Mouse (Mus musculus): ENCODE results near the gene Rreb1. TPM values are rescaled to one million over a fixed set of nuclear protein-coding genes. Genes with fewer than 3 reads are reported as not detected.
A peak's percentile ranks its signal among the peaks of the same experiment; 100 is the strongest.
"Not testable (repeated sequence)": the region's sequence is repeated elsewhere in the genome, so short reads cannot be mapped to it uniquely, and the experiment has no call there.

Gene Rreb1
- polyA plus RNA-seq, 1 experiment from 2014 or later, result 4.5 TPM

GRCm38 (mm10) chr13:37835811-37836210, 57.6 kb downstream of the Rreb1 start:
- H3K27ac ChIP-seq (replicated peaks); H3K9me3 ChIP-seq (replicated peaks); H3K36me3 ChIP-seq; H3K4me3 ChIP-seq; DNase-seq (ENCODE audit: low spot score): not testable (repeated sequence)
- Histone ChIP-seq H3K4me1 (peaks cover 38% of the 10 kb centered on the region), H3K27me3 (ENCODE audit: low read depth, poor library complexity, severe bottlenecking) (peaks cover 29% of the 10 kb centered on the region)
- WGBS, result 92% methylated on average over 9 of the region's 9 CpGs

DNA sequence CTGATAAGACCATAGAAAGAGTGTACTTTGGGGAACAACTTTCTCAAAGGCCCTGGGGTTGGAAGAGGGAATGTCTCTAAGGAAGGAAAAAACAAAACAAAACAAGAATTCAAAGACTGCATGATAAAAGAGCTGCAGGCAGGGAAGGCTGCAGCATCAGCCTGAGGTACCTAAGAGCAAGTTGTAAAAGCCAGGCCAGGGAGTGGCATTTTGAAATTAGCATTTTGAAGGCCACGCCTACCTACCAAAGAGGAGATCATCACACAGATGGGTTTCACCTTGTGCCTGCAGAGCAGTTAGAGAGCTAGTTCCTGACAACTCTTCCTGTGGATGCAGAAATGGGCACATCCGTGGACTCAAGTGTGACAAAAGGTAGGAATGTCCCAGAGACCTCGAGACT, 59.2 kb downstream of the Rreb1 start:
- no peak overlapping the region for H3K27ac ChIP-seq (replicated peaks)
- H3K4me1 ChIP-seq, result peaks cover 22% of the 10 kb centered on the region
- no peak overlapping the region for H3K4me3 ChIP-seq
- H3K36me3 ChIP-seq, result no peaks in the 10 kb centered on the region
- no peak for DNase-seq (ENCODE audit: low spot score)
- no peaks in the 10 kb centered on the region for H3K9me3 ChIP-seq (replicated peaks)
- 63% methylated on average over 3 of the region's 3 CpGs for WGBS
- H3K27me3 ChIP-seq (ENCODE audit: low read depth, poor library complexity, severe bottlenecking), result peaks cover 13% of the 10 kb centered on the region

GRCm38 (mm10) chr13:37838260-37839183, 60.3 kb downstream of the Rreb1 start:
- Histone ChIP-seq H3K9me3 (replicated peaks) (no peaks in the 10 kb centered on the region), H3K27me3 (ENCODE audit: low read depth, poor library complexity, severe bottlenecking) (peaks cover 2% of the 10 kb centered on the region; the same call in 1 of the 2 replicates), H3K4me3 (no peak overlapping the region), H3K27ac (replicated peaks) (no peak overlapping the region), H3K36me3 (no peaks in the 10 kb centered on the region), H3K4me1 (peaks cover 11% of the 10 kb centered on the region)
- no peak for DNase-seq (ENCODE audit: low spot score)
- 91% methylated on average over 18 of the region's 18 CpGs for WGBS

DNA sequence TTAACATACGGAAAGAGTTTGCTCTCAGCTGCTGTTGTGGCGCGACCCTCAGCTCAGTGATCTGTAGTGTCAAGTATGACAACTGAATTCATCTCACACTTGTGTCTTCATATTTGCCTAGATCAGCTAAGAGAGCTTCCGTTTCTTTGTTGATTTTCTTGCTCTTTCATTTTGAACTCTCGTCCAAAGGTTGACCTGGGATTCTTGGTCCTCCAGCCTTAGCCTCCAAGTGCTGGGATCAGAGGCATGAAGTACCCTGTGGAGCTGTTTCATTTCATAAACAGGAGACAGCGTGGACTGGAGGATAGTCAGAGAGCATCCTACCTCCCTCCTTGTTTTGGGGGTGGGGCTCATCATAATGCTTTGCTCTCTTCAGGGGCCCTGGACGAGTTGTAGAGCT, 65.0 kb downstream of the Rreb1 start:
- no peaks in the 10 kb centered on the region for H3K27me3 ChIP-seq (ENCODE audit: low read depth, poor library complexity, severe bottlenecking)
- no peaks in the 10 kb centered on the region for H3K9me3 ChIP-seq (replicated peaks)
- H3K4me1 ChIP-seq, result peaks cover 24% of the 10 kb centered on the region
- no peak overlapping the region for H3K27ac ChIP-seq (replicated peaks)
- H3K36me3 ChIP-seq, result no peaks in the 10 kb centered on the region
- no peak for DNase-seq (ENCODE audit: low spot score)
- no peak overlapping the region for H3K4me3 ChIP-seq
- WGBS, result 84% methylated on average over 7 of the region's 7 CpGs

GRCm38 (mm10) chr13:37843844-37844243, 65.6 kb downstream of the Rreb1 start:
- Histone ChIP-seq H3K4me3 (no peak overlapping the region), H3K27ac (replicated peaks) (no peak overlapping the region), H3K4me1 (peaks cover 21% of the 10 kb centered on the region), H3K36me3 (no peaks in the 10 kb centered on the region), H3K27me3 (ENCODE audit: low read depth, poor library complexity, severe bottlenecking) (no peaks in the 10 kb centered on the region), H3K9me3 (replicated peaks) (no peaks in the 10 kb centered on the region)
- 85% methylated on average over 10 of the region's 10 CpGs for WGBS
- DNase-seq (ENCODE audit: low spot score), result no peak

- no peak for DNase-seq (ENCODE audit: low spot score)
- Histone ChIP-seq H3K9me3 (replicated peaks) (no peaks in the 10 kb centered on the region), H3K4me1 (peaks cover 15% of the 10 kb centered on the region), H3K27me3 (ENCODE audit: low read depth, poor library complexity, severe bottlenecking) (no peaks in the 10 kb centered on the region), H3K36me3 (no peaks in the 10 kb centered on the region), H3K4me3 (no peak overlapping the region), H3K27ac (replicated peaks) (0 out of 2 replicates have a peak overlapping the region, but pooled peaks have one; percentile 34)
- 71% methylated on average over 3 of the region's 3 CpGs for WGBS
These were observed 67.0 kb downstream of the Rreb1 start for GRCm38 (mm10) chr13:37845156-37845555.

DNA sequence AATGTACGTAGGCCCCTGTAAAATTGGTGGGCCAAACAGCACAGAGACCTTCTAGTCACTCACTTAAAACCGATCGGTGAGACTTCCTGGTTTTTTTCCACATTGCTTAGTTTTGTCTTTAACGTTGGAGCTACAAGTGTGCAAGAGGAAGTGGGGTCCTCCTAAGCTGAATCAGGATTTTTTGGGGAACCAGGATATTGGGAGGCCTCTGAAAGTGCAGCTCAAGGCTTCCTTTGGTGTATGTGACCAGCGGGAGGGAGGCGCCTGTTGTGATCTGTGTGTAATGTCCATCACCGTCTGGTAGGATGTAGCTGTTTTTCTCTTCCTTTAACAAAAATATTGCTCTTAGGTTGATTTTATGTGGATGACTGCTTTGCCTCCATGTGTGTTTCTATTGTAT, 67.4 kb downstream of the Rreb1 start:
- no peaks in the 10 kb centered on the region for H3K9me3 ChIP-seq (replicated peaks)
- WGBS, result 86% methylated on average over 7 of the region's 7 CpGs
- H3K27me3 ChIP-seq (ENCODE audit: low read depth, poor library complexity, severe bottlenecking), result no peaks in the 10 kb centered on the region

GRCm38 (mm10) chr13:37846507-37846906, 68.3 kb downstream of the Rreb1 start:
- Histone ChIP-seq H3K9me3 (replicated peaks) (no peaks in the 10 kb centered on the region), H3K4me3 (no peak overlapping the region), H3K36me3 (no peaks in the 10 kb centered on the region), H3K27ac (replicated peaks) (no peak overlapping the region), H3K4me1 (peaks cover 15% of the 10 kb centered on the region), H3K27me3 (ENCODE audit: low read depth, poor library complexity, severe bottlenecking) (no peaks in the 10 kb centered on the region)
- WGBS, result 84% methylated on average over 11 of the region's 11 CpGs
- no peak for DNase-seq (ENCODE audit: low spot score)

More for the DNA sequence above, 67.4 kb downstream of the Rreb1 start:
- Histone ChIP-seq H3K36me3 (no peaks in the 10 kb centered on the region), H3K4me3 (no peak overlapping the region), H3K27ac (replicated peaks) (no peak overlapping the region), H3K4me1 (peaks cover 15% of the 10 kb centered on the region)
- DNase-seq (ENCODE audit: low spot score), result no peak

- 74% methylated on average over 9 of the region's 9 CpGs for WGBS
- H3K4me1 ChIP-seq, result peaks cover 15% of the 10 kb centered on the region
- H3K27ac ChIP-seq (replicated peaks), result no peak overlapping the region
- H3K4me3 ChIP-seq, result no peak overlapping the region
- H3K36me3 ChIP-seq, result no peaks in the 10 kb centered on the region
- H3K27me3 ChIP-seq (ENCODE audit: low read depth, poor library complexity, severe bottlenecking), result no peaks in the 10 kb centered on the region
- no peaks in the 10 kb centered on the region for H3K9me3 ChIP-seq (replicated peaks)
- DNase-seq (ENCODE audit: low spot score), result no peak
These were observed 68.9 kb downstream of the Rreb1 start for GRCm38 (mm10) chr13:37846962-37847570.

GRCm38 (mm10) chr13:37847601-37848358, 69.6 kb downstream of the Rreb1 start:
- no peak for DNase-seq (ENCODE audit: low spot score)
- Histone ChIP-seq H3K27me3 (ENCODE audit: low read depth, poor library complexity, severe bottlenecking) (no peaks in the 10 kb centered on the region), H3K9me3 (replicated peaks) (no peaks in the 10 kb centered on the region), H3K4me3 (no peak overlapping the region), H3K27ac (replicated peaks) (no peak overlapping the region), H3K4me1 (peaks cover 15% of the 10 kb centered on the region), H3K36me3 (no peaks in the 10 kb centered on the region)
- 64% methylated on average over 17 of the region's 17 CpGs for WGBS

- WGBS, result 81% methylated on average over 5 of the region's 5 CpGs
- H3K27ac ChIP-seq (replicated peaks), result no peak overlapping the region
- DNase-seq (ENCODE audit: low spot score), result no peak
- no peaks in the 10 kb centered on the region for H3K36me3 ChIP-seq
- H3K27me3 ChIP-seq (ENCODE audit: low read depth, poor library complexity, severe bottlenecking), result no peaks in the 10 kb centered on the region
- peaks cover 16% of the 10 kb centered on the region for H3K4me1 ChIP-seq
- H3K4me3 ChIP-seq, result no peak overlapping the region
- no peaks in the 10 kb centered on the region for H3K9me3 ChIP-seq (replicated peaks)
These were observed 70.2 kb downstream of the Rreb1 start for GRCm38 (mm10) chr13:37848438-37848837.

DNA sequence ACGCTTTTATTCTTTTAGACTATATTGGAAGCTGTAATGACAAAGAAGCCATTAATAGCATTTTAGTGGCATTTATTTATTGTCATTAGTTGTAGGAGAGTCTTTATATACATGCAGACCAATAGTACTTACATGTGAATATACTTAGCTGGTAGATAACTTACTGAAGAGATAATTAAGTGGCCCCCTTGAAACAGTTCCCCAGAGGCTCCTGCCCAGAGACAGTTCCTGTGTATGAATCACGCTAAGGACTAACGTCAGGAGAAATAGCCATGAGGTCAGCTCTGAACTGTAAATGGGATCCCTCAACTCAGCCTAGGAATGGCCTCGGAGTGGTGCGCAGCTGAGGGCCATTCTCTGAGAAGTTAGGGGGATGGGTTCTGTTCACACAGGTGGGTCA, 73.4 kb downstream of the Rreb1 start:
- H3K27me3 ChIP-seq (ENCODE audit: low read depth, poor library complexity, severe bottlenecking), result peaks cover 15% of the 10 kb centered on the region
- WGBS, result 93% methylated on average over 5 of the region's 5 CpGs
- no peak overlapping the region for H3K27ac ChIP-seq (replicated peaks)
- no peak overlapping the region for H3K4me3 ChIP-seq
- no peaks in the 10 kb centered on the region for H3K36me3 ChIP-seq
- no peak for DNase-seq (ENCODE audit: low spot score)
- H3K4me1 ChIP-seq, result peaks cover 32% of the 10 kb centered on the region
- no peaks in the 10 kb centered on the region for H3K9me3 ChIP-seq (replicated peaks)

Data from midbrain, embryonic 10.5 days (tissue).